Mouse (Mus musculus): ENCODE data around the gene Bmp2k. TPM values are rescaled to one million over a fixed set of nuclear protein-coding genes. Genes with fewer than 3 reads are reported as not detected.

Bmp2k gene
- polyA plus RNA-seq, 1 experiment from 2014 or later = 16.5 TPM

GRCm38 (mm10) chr5:96954040-96954439, 43.4 kb upstream of the Bmp2k start:
- WGBS = 73% methylated on average over 11 of the region's 11 CpGs
- no peak for ATAC-seq
- H3K27ac ChIP-seq (ENCODE audit: low read length) = no peak overlapping the region
- DNase-seq (ENCODE audit: low spot score) = no peak
- no peaks in the 10 kb centered on the region for H3K36me3 ChIP-seq (ENCODE audit: insufficient read depth, low read length)
- TF ChIP-seq EP300 (IDR thresholded peaks at IDR 0.05) (no peak), CTCF (IDR thresholded peaks at IDR 0.05) (no peak)
- H3K4me3 ChIP-seq (ENCODE audit: low read depth, low read length) = no peak overlapping the region
- no peaks in the 10 kb centered on the region for H3K27me3 ChIP-seq (replicated peaks; ENCODE audit: insufficient read depth, low read length)
- H3K9ac ChIP-seq (replicated peaks; ENCODE audit: low read depth) = no peak overlapping the region
- no peaks in the 10 kb centered on the region for H3K9me3 ChIP-seq (ENCODE audit: low read length)
- H3K4me1 ChIP-seq (ENCODE audit: insufficient read depth, low read depth, low read length) = no peaks in the 10 kb centered on the region
- no peak overlapping the region for H3K4me2 ChIP-seq (replicated peaks; ENCODE audit: low read depth, low read length)

DNA sequence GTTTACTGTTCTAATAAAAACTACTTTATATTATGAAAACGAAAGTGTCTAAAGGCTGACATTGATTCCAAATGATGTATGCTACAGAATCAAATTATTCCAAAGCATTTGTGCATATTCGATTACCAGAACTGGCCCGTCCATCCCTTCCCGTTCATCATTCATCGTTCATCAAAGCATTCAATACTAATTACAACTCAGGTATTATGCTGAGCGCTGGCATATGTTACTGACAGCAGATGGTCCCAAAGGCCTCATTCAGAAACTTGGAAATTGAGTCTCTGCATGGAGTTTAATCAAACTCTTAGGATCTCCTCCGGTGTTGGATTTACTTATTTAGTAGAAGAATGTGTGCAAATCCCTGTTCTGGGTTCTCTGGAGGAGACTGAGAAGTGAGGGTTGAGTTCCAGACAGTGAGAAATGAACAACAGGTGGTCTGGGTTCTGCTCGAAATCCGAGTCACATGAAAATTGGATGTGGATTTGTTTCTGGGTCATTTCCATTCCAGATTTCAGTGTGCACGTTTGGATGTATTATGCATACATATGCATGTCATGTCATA, 42.9 kb upstream of the Bmp2k start:
- ATAC-seq = no peak
- 90% methylated on average over 10 of the region's 10 CpGs for WGBS

GRCm38 (mm10) chr5:96956926-96957325, 40.6 kb upstream of the Bmp2k start:
- no peak overlapping the region for H3K4me3 ChIP-seq (ENCODE audit: low read depth, low read length)
- H3K4me2 ChIP-seq (replicated peaks; ENCODE audit: low read depth, low read length) = no peak overlapping the region
- no peaks in the 10 kb centered on the region for H3K9me3 ChIP-seq (ENCODE audit: low read length)
- H3K9ac ChIP-seq (replicated peaks; ENCODE audit: low read depth) = no peak overlapping the region
- no peak overlapping the region for H3K27ac ChIP-seq (ENCODE audit: low read length)
- 48% methylated on average over 3 of the region's 3 CpGs for WGBS
- no peak for ATAC-seq
- no peaks in the 10 kb centered on the region for H3K27me3 ChIP-seq (replicated peaks; ENCODE audit: insufficient read depth, low read length)
- DNase-seq (ENCODE audit: low spot score) = no peak
- TF ChIP-seq EP300 (IDR thresholded peaks at IDR 0.05) (no peak), CTCF (IDR thresholded peaks at IDR 0.05) (no peak)
- H3K4me1 ChIP-seq (ENCODE audit: insufficient read depth, low read depth, low read length) = no peaks in the 10 kb centered on the region
- no peaks in the 10 kb centered on the region for H3K36me3 ChIP-seq (ENCODE audit: insufficient read depth, low read length)

More for the DNA sequence above, 42.9 kb upstream of the Bmp2k start:
- Histone ChIP-seq H3K4me3 (ENCODE audit: low read depth, low read length) (no peak overlapping the region), H3K9ac (replicated peaks; ENCODE audit: low read depth) (no peak overlapping the region), H3K27ac (ENCODE audit: low read length) (no peak overlapping the region), H3K36me3 (ENCODE audit: insufficient read depth, low read length) (no peaks in the 10 kb centered on the region), H3K4me1 (ENCODE audit: insufficient read depth, low read depth, low read length) (no peaks in the 10 kb centered on the region), H3K27me3 (replicated peaks; ENCODE audit: insufficient read depth, low read length) (no peaks in the 10 kb centered on the region), H3K9me3 (ENCODE audit: low read length) (no peaks in the 10 kb centered on the region), H3K4me2 (replicated peaks; ENCODE audit: low read depth, low read length) (no peak overlapping the region)
- TF ChIP-seq EP300 (IDR thresholded peaks at IDR 0.05) (no peak), CTCF (IDR thresholded peaks at IDR 0.05) (no peak)
- DNase-seq (ENCODE audit: low spot score) = no peak

- Histone ChIP-seq H3K9ac (replicated peaks; ENCODE audit: low read depth) (no peak overlapping the region), H3K27me3 (replicated peaks; ENCODE audit: insufficient read depth, low read length) (no peaks in the 10 kb centered on the region), H3K4me3 (ENCODE audit: low read depth, low read length) (no peak overlapping the region), H3K9me3 (ENCODE audit: low read length) (no peaks in the 10 kb centered on the region), H3K27ac (ENCODE audit: low read length) (no peak overlapping the region), H3K4me2 (replicated peaks; ENCODE audit: low read depth, low read length) (no peak overlapping the region), H3K36me3 (ENCODE audit: insufficient read depth, low read length) (no peaks in the 10 kb centered on the region), H3K4me1 (ENCODE audit: insufficient read depth, low read depth, low read length) (no peaks in the 10 kb centered on the region)
- DNase-seq (ENCODE audit: low spot score) (no peak), ATAC-seq (no peak)
- TF ChIP-seq EP300 (IDR thresholded peaks at IDR 0.05) (no peak), CTCF (IDR thresholded peaks at IDR 0.05) (no peak)
- WGBS = 36% methylated on average over 5 of the region's 5 CpGs
Observed at GRCm38 (mm10) chr5:96961122-96961521, 36.4 kb upstream of the Bmp2k start.

GRCm38 (mm10) chr5:96961852-96962251, 35.6 kb upstream of the Bmp2k start:
- Histone ChIP-seq H3K4me1 (ENCODE audit: insufficient read depth, low read depth, low read length) (no peaks in the 10 kb centered on the region), H3K4me3 (ENCODE audit: low read depth, low read length) (no peak overlapping the region), H3K9me3 (ENCODE audit: low read length) (no peaks in the 10 kb centered on the region), H3K27ac (ENCODE audit: low read length) (no peak overlapping the region), H3K27me3 (replicated peaks; ENCODE audit: insufficient read depth, low read length) (no peaks in the 10 kb centered on the region), H3K4me2 (replicated peaks; ENCODE audit: low read depth, low read length) (no peak overlapping the region), H3K9ac (replicated peaks; ENCODE audit: low read depth) (no peak overlapping the region), H3K36me3 (ENCODE audit: insufficient read depth, low read length) (no peaks in the 10 kb centered on the region)
- DNase-seq (ENCODE audit: low spot score) (no peak), ATAC-seq (no peak)
- TF ChIP-seq EP300 (IDR thresholded peaks at IDR 0.05) (no peak), CTCF (IDR thresholded peaks at IDR 0.05) (no peak)

DNA sequence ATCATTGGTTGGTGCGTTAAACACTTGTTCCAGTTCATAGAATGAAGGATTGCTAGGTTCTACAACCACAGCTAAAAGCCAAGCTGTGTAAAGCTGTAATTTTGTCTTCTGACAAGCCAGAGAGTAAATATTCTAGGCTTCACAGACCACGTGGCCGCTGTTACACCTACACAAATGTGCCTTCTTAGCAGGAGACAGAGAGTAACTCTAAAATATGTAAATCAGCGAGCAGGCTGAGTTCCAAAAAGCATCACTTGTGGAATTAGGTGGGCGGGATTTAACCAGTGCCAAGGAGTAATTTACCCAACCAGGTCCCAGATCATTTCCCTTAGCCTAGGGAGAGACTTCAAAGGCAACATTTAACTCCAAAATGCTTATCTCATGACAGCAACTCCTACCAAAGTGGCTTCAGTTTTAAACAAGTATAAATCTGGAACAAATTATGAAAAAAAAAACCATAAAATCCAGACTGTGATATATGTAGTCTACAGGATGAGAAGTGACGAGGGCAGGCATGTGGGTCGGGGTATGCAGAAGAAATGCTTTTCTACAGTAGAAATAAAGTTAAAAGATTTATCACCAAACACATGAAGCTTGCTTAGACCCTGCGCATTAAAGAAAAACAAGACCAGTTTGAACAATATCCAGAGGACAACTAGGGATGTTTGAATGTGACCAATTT, 35.1 kb upstream of the Bmp2k start:
- H3K36me3 ChIP-seq (ENCODE audit: insufficient read depth, low read length) = no peaks in the 10 kb centered on the region
- H3K4me2 ChIP-seq (replicated peaks; ENCODE audit: low read depth, low read length) = no peak overlapping the region
- H3K9ac ChIP-seq (replicated peaks; ENCODE audit: low read depth) = no peak overlapping the region
- DNase-seq (ENCODE audit: low spot score) (no peak), ATAC-seq (no peak)
- H3K4me1 ChIP-seq (ENCODE audit: insufficient read depth, low read depth, low read length) = no peaks in the 10 kb centered on the region
- H3K27me3 ChIP-seq (replicated peaks; ENCODE audit: insufficient read depth, low read length) = no peaks in the 10 kb centered on the region
- no peak overlapping the region for H3K27ac ChIP-seq (ENCODE audit: low read length)
- H3K9me3 ChIP-seq (ENCODE audit: low read length) = no peaks in the 10 kb centered on the region
- WGBS = 69% methylated on average over 8 of the region's 8 CpGs
- TF ChIP-seq CTCF (IDR thresholded peaks at IDR 0.05) (no peak), EP300 (IDR thresholded peaks at IDR 0.05) (no peak)
- H3K4me3 ChIP-seq (ENCODE audit: low read depth, low read length) = no peak overlapping the region

Measured in lung, postnatal 0 days (tissue).